Mouse (Mus musculus) left cerebral cortex, adult 8-10 months (tissue): ENCODE measurements around the gene Hdac4. TPM values are rescaled to one million over a fixed set of nuclear protein-coding genes. Genes with fewer than 3 reads are reported as not detected.

Experiments used
- DNase-seq, 2 experiments: peaks; one replicate each; pipeline ENCODE4 v3.0.0; 2022; ENCODE audit warnings: low spot score in 2 of 2
- total RNA-seq, 4 experiments: library from RNA; stranded (reverse); gene quantifications; 2 replicates each; pipeline ENCODE4 v1.2.4; 2022

The Hdac4 gene
- total RNA-seq, 4 experiments from 2014 or later: 81.5 to 98.0 (median 88.2) TPM

DNA sequence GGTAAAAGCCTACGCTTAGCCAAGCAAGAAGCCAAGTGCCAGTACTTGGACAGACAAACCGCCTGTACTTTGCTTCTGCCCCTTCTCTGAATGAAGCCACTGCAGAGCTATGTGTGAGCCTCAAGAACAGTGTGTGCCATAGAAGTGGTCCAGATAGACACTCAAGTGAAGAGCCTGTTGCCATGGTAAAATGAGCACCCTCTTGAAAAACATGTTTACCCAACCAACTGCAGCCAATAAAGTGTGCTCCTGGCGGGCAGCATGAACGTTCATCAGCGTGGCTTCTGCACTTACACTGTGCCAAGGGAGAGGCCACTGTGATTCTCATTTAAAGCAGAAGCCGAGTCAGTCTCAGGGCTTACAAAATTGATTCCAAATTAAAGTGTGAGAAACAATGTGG lies 165.0 kb downstream of the Hdac4 start:
- no peak for DNase-seq

DNA sequence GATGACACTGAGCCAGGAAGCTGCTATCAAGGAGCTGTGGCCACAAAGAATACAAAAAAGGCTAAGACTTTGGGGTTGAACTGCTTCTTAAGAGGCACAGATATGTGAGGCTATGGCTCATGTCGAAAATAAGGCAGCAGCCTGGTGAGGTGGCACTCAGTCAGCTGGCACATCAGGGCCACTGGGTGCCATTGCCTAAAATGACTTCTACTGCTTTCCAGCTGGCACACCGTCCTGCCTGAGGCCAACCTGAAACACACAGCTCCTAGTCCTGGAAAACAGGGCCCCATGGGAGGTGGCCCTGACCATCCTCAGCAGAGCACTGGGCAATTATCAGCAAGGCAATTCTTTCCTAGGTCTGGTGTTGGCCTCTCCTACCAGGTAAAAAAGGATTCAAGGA lies 167.3 kb downstream of the Hdac4 start:
- DNase-seq: no peak

DNA sequence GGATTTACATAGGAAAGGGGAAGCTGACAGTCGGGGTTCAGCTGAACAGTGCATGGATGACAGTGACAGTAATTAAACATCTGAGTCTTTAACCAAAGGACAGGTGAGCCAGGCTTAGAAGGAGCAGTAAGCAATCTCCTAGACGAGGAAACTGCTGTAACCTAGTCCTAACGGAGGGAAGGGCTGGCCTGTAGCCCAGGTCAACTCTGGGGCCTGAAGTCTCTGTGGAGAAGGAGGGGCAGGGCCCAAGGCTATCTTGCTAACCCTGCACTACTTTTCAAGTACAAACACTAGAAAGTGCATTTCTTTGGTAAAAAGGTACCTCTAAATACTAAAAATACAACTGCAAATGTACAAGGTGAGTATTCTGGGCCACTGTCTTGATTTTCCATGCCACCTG lies 169.1 kb downstream of the Hdac4 start:
- no peak for DNase-seq

DNA sequence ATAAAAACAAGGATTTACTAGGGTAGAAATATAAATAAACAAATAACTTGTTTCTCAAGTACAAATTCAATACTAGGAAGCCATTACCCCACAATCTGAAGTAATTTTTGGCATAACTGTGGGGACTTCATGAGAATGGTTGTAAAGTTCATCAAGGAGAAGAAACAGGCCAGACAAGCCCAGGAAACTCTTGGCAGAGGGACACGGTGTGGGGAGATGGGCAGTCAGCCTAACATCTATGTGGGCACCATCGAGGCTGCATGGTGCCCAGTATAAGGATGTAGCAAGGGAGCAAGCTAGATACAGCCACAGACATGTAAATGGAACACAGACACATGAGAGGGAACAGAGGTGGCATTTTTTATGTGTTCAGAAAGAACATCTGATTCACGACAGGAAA lies 171.6 kb downstream of the Hdac4 start:
- no peak for DNase-seq

DNA sequence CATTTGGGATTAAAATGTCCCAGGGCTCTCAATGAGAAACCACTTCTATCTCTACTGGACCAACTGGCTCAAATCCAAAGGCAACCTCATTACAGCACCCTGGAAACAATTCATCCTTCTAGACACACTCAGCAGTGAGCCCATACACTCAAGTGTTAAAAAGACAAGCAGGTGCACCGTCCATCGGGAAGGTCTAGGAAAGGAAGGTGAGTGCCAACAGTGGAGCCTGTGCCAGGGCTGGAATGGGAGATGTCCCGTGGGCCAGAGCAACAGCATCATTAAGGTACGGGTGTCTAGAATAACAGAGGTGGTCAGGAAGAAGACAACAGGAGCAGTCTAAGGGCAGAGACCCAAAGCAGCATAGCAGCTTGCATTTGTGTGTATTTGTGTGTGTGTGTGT lies 173.5 kb downstream of the Hdac4 start:
- DNase-seq: no peak

DNA sequence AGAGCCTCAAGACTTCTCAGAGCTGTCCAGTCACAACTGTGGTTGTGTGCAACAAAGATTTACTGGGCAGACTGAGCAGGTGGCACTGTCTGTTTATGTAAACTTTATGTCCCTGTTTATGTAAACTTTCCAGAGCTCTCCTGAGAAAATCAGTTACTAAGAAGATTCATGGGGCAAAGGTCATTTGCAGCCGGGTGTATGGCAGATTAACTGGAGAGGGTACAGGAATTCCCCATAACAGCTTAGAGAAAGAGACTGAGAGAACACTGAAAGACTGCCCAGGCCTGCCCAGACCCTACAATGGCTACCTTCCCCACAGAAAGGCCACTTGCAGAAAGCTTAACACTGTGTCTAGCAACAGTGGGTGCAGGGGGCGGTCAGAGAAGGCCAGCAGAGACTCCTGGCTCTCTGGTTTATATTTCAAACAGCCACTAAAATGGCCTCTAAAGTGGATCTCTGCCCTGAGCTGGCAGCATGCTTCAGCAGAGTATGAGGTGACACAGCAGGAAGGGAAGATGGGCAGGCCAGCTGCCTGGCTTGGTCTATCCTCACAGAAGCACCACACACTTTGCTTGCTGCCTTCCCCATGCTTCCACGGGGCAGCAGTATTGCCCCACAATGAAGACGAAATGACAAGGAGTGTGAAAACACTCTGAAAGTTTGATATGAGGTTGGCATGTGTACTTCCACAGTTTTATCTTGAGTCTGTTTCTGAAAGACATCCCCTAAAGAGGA lies 179.4 kb downstream of the Hdac4 start:
- DNase-seq: no peak

DNA sequence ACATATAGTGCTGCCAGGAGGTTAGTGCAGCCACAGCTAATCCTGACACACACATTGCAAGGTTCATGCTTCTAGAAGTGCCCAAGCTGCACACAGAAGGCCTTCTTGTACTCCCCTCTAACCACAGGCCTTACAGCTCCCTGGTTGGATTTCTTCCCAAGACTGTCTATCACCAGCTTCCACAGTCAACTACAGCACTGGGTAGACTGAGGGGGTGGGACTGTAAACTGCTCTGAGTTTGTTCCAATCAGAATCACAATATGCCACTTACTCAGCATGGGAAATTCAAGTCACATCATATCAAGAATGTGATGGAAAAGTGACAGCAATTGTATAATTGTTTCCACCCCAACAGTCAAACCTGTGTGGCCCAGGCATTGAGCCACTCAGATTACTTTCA lies 180.2 kb downstream of the Hdac4 start:
- DNase-seq: no peak

DNA sequence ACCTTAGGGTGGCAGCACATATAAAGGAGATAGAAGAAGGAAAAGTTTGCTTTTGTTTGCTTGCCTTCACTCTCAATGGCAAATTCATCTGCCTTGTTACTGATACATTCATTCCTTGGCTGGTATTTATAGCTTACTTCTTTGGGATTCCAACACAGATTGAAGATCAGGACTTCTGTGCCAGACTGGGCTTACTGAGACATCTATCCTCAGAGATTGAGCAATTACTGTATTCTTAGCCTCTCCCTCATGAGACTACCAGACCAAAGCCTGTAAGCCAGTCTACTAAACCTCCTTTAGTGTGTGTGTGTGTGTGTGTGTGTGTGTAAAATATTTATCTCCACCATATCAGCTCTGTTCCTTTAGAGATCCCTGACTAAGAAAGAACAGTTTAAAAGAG lies 181.0 kb downstream of the Hdac4 start:
- DNase-seq: no peak

DNA sequence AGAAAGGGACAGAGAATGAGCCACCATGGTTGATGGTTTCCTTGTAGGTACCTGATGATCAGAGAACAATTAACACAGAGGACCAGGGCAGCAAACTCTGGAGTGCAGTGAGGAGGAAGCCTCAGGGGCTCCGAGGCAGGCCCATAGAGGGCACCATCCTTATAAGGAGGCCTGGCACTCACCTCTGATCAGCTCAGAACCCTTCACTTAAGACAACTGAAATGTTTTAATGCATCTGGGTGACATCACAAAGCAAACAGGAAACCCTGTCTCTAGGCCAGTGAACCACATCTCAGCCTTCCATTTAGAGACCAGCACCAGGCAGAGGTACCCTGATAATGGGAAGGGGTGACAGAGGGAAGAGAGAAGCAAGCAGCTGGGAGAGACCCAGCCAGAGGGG lies 188.8 kb downstream of the Hdac4 start:
- no peak for DNase-seq

DNA sequence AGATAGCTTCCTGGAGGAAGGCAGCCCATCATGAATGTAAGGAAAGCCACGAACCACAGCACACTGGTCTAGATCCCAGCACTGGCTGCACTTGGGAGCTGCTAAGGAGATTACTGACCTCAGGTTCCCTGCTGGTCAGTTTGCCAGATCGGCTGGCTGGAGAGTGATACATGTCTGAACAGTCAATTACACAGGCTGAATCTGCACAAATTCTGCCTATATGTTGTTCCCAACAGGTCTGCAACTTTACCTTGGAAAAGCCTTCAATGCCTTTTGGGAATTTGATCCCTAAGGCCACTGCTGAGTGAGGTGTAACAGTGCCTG lies 189.9 kb downstream of the Hdac4 start:
- no peak for DNase-seq

DNA sequence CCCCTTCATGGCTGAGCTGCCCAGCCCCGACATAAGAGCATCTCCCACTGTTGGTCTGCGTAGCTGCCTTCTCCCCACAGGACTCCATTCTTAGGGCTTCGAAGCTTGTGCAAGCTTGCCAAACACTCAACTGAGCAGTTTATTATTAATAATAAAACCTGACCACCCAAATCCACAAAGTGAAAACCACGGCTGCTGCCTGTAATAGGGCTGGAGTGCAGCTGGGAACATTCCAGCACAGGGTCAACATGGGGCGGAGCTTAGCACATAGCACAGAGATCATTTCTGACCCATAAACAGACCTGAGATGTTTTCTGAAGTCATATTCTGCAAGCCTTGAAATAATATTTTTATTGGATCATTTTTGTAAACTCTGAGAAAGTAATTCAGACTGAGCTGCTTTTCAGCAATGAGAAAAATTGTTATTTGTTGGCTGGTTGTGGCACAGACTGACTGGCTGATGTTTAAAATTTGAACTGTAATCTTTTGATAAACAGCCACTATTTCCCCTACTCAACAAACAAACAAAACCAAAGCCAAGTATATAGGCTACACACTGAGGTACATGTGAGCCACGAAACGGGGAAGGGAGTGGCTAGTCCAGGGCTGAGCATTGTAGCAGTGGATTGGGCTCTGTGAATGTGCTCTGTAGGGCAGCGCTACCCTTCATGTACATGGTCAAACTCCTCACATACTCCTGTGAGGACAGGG lies 190.4 kb downstream of the Hdac4 start:
- DNase-seq: no peak

DNA sequence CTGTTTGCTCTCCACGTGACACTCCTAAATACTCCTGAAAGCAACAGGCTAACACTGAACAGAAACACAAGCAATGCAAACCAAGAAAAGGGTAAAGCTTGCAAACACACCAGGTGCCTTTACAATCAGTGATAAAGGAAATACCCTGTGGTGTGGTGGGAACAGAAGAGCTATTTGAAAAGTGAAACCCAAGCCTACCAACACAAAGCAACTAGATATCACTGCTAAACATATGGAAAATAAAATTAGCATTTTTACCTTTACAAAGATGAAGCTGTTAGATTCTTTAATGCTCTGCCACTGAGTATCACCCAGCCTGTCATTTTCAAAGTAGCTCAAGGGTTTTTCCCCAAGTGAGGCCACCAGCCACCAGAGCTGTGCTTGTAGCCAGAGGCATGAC lies 191.4 kb downstream of the Hdac4 start:
- DNase-seq: no peak

DNA sequence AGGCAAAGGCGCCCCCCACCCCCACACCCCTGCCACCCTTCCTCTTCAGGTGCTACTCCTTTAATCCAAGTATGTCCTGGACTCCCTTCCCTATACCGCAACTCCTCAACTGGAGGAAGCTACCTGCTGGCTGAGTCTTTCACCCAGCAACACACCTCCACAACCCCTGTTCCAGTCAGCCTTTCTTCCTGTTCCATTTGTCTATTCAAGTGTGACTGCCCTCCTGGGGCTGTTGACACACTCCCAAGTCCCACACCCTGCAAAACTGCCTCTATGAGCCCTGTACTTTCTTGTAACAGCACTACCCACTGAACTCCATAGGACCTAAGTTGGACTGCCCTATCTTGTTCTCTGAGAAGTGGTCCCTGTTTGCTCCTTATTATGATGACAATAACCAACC lies 195.3 kb downstream of the Hdac4 start:
- DNase-seq: no peak

DNA sequence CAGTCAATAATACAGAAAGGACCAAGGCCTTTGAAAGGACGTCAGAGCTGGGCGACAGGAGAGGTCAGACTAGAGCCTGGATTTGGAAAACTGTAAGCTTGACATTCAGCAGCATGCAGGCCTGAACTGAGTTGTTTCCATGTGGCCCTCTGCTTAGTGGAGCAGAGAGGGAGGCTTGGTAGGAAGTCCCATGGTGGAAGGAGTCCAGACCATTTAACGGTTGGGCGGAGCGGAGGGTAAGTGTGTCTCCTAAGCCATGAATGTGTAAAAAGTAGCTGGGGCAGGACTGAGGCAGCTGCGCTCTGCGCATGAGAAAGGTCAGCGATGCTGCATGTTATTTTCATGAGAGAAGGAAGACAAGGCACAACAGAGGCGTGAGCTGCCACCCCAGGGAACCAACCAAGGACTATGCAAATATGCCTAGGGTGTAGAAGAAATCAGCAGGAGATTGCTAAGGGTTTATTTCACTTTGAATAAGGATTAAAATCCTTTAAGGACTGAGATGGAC lies 201.8 kb downstream of the Hdac4 start:
- DNase-seq: no peak

DNA sequence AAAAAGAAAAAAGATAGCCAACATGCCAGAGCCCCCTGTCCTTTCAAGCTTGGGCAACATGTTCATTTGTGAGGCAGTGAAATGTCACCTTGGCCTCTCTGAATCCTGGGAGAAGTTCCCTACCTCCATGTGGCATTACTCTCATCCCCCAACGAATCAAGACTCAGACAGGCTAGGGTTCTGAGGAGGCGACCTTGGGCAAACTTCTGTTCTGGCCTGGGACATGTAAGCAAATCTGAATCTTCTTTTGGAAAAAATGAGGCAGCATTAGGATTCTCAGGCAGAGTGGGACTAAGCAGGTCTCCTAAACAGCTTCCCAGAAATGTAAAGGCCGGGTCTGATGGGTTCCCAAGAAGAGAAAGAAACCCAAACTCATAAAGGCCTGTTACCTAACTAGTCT lies 202.8 kb downstream of the Hdac4 start:
- DNase-seq: no peak

DNA sequence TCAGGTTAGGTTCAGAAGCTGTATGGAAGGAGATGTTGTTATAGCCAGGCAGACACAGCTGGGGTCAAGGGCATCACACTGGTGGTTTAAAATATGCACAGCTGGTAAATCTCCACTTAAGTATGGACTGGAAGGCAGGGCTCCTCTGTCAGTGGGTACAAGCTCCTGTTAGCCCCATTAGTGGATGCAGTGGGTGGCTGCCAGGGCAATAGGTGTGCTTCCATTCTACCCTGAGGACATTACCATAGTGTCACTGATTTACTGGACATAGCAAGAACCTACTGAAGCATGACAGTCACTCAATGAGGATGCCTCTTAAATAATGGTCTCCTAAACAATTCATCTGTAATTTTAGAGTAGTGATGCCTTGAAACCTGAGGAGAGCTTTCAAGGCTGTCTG lies 203.9 kb downstream of the Hdac4 start:
- no peak for DNase-seq

DNA sequence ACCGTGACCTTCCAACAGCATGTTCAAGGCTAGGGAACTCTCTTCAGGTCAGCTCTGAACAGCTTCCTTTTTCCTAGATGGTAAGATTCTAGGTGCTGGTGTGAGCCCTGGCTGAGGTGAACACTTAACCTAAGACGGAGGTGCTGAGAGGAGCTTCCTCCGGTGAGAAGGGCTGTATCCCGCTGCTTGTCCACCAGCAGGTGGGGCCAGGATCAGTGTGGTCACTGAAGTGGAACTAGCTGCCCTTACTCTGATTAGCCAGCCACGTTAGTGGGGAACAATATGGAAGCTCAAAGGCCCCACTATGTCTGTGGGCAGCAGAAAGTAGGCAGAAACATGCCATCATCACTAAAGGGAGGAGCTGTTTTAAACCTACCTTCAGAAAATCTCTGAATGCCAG lies 204.6 kb downstream of the Hdac4 start:
- DNase-seq: no peak

DNA sequence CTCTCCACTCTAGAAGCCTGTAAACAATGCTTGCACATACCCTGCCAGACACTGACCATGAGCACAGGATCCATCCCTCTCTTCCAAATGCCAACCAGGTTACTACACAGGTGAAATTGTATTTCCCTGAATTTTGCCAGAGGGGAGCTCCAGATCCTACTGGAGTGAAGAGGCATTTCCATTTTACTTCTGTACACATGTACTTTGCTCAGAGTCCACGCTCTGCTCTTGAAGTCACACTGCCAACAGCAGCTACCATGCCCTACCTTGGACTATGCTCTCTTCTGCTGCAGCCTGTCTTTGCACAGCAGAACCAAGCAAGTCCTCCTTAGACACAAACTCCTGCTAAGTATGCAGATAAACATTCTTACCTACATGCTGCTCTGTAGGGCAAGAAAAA lies 206.6 kb downstream of the Hdac4 start:
- DNase-seq: no peak

DNA sequence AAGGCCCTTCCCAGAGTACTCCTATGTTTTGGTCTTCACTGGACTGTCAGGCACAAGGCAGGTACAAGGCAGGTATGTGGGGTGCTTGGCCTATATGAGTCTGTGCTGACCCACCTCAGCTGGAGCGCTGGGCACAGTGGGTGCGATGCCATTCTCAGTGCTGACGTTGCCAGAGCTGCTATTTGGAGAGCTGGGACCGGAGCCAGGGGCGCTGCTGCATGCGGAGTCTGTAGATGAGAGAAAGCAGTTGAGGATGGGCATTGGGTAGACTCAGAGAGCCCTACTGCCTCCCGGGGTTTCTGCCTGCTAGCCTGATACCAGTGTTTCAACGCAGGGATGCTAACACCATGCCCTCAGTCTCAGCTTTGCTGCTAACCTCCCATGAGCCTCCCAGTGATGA lies 208.1 kb downstream of the Hdac4 start:
- peak in 1 of 2 experiments; percentile 35 for DNase-seq

DNA sequence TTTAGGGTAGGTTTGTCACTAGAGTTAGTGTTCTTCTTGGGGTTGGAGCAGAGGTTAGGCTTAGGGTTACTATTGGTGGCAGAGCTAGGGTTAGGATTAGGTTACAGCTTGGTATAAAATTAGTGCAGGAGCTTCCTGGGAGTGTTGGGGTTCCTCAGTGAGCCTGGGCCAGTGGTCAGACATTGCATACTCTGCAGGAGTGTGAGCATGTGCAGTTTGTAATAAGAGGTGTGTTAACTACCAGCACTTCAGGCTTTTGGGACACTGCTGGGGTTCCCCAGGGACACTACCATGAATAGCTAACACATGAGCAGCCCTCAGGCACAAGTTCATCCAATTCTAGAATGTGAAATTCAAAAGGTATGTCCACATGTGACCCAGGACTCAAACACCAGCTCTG lies 209.7 kb downstream of the Hdac4 start:
- DNase-seq: no peak

DNA sequence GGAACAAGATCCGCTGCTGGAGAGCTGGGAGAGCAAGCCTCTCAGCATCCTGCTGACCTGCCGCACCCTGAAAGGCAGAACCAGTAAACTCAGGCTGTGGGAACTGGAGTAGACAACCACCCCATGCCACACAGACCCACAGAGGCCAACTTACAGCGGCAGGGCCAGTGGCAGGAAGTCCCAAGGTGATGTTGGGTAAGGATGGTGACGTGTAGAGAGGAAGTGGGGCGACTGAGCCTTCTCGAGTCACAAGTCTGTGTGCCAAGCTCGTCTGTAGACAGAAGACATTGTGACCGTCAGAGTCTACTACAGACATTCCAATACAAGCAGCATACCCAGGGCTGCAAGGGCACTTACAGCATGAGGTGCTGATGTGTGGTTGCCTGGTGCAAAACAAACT lies 211.0 kb downstream of the Hdac4 start:
- DNase-seq: no peak

DNA sequence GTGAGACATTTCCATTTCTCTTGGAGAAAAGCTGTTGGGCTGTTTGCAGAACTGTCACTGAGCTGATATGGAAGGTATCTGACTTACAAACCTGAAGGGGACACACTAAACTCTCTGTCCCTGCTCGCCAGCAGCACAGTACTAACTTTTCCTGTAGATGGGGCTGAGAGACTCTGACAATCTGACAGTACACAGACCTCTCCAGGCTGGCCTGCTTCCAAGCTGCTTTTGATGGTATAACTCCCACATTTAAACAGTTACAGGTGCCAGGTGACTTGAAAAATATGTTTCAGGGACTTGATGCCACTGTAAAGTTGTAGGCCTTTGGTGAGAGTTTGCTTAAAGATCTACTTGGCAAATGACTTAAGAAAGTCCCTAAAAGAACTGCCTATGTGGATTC lies 214.1 kb downstream of the Hdac4 start:
- no peak for DNase-seq

DNA sequence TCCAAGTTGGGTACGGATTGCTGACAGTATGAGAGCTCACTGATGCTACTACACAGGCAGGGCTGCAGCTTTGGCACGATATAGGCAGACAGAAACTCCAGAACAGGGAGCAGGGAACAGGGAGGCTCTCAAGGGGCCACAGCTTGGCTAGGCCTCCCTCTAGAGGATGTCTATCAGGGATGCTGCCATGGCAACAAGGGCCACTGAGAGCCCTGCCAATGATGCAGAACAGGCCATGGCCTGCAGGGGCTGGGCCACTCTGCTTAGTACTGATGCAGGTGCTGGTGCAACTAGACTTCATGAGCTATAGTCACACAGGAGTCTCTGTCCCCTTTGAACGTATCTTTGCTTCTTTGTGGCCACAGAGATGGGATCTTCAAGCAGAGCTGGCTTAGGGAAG lies 217.1 kb downstream of the Hdac4 start:
- no peak for DNase-seq
